Mouse (Mus musculus): Measurements from ENCODE around the gene Kdm4d.
"Not testable (repeated sequence)": the region's sequence is repeated elsewhere in the genome, so short reads cannot be mapped to it uniquely, and the experiment has no call there.

Gene Kdm4d

GRCm38 (mm10) chr9:14500023-14500915 lies at the start of gene Kdm4d, which contains the start of gene Cwc15:
TSS of gene Kdm4d (minus strand) at chr9:14500482.
TSS of gene Cwc15 (plus strand) at chr9:14500617.
- peak; percentile 100 for DNase-seq (ENCODE audit: extremely low read depth, low read depth)

GRCm38 (mm10) chr9:14548366-14548761 lies 48.1 kb upstream of the Kdm4d start:
- DNase-seq (ENCODE audit: extremely low read depth, low read depth), result no peak

DNA sequence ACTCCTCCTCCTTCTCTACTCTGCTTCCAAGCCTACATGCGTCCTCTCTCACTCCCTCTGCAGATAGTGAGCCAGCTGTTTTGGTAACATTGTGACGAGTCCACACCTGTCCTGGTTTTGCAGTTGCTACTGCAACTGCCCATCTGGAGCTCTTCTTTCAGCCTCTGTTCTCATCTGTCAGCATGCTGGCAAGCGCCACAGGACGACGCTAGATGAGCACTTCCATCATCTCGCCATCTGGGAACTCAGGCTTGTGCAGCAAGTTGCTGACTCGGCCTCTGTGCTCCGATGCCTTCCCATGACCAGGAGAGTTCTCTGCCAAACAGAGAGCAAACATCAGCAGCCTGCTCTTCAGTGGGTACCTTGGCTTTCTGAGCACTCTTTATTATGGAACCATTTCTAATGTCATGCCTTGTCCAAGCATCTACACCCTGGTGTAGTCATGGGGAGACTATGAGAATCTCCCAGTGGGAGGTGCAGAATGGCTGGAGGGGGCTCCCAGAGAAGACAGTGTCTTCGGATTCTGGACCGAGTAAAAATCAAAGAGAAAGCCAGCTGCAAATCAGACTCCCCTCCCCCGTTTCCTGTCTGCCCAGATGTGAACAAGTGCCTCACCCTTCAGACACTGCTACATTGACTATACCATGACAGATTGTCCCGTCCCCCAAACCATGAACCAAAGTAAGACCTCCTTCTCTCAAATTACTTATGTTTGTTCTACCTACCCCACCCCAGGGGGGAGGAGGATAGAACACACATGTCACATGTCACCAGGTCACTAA lies 47.5 kb upstream of the Kdm4d start:
- no peak for DNase-seq (ENCODE audit: extremely low read depth, low read depth)

DNA sequence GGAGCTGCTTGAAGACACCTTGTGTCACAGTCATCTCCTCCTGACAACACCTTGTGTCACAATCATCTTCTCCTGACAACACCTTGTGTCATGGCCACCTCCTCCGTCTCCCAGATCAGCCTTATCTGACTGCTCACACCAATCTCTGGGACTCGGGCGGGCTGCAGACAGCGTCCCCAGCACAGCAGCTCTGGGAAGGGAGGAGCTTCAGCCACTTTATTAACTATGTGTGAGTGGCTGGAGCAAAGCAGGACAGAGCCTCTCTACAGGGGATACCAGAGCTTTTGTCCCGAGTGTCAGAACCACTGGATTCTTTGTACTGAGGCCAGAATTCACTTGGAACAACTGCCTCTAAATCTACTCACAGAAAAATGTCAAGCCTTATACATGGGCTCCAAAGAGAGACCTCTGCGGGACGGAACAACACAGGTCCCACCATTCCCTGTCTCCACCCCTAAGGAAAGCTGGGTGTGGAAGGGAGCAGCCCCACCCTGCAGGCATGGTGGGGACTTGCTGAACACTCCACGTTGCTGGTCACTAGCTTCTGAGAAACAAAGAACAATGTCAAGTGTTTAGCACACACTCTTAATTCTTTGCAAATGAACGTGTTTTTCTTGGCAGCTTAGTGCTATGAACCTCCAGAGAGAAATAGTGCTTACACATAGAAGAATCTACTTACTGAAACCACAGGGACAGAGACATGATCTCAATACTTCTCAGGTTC lies 43.9 kb upstream of the Kdm4d start:
- no peak for DNase-seq (ENCODE audit: extremely low read depth, low read depth)

- no peak for DNase-seq (ENCODE audit: extremely low read depth, low read depth)
These were observed 34.7 kb upstream of the Kdm4d start for GRCm38 (mm10) chr9:14534833-14535456.

- DNase-seq (ENCODE audit: extremely low read depth, low read depth), result no peak
These were observed 33.4 kb upstream of the Kdm4d start for GRCm38 (mm10) chr9:14533659-14534058.

GRCm38 (mm10) chr9:14532283-14532682 lies 32.0 kb upstream of the Kdm4d start:
- DNase-seq (ENCODE audit: extremely low read depth, low read depth), result no peak

DNA sequence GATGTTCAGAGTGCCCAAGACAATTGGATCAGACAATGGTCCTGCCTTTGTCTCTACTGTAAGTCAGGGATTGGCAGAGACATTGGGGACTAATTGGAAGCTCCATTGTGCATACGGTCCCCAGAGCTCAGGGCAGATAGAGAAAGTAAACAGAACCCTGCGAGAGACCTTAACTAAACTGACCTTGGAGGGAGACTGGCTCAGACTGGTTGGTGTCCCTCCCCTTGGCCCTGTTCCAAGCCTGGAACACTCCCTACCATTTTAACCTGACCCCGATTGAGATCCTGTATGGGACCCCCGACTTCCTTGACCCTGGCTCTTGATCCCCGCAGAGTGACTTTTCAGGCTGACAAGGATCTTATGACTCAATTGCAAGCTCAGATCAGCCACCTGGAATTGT lies 29.7 kb upstream of the Kdm4d start:
- no peak for DNase-seq (ENCODE audit: extremely low read depth, low read depth)

GRCm38 (mm10) chr9:14523408-14524043 lies 23.2 kb upstream of the Kdm4d start:
- DNase-seq (ENCODE audit: extremely low read depth, low read depth), result peak; percentile 52

DNA sequence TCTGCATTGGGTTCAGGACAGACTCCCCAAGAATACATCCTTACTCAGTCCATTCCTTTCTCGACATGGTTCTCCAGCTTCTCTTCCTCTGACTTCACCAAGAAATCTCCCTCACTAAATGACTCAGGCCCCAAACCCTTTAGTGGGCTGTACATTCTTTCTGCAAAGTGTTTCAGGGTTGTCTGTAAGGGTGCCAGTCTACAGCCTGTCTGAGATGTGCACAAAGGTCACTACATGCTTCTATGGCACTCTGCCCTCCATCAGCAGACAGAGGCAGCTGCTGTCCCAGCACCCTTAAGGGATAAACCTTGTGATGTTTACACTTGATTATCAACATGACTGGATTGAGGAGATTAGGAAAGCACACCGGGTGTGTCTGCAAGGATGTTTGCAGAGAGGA lies 21.4 kb upstream of the Kdm4d start:
- no peak for DNase-seq (ENCODE audit: extremely low read depth, low read depth)

- no peak for DNase-seq (ENCODE audit: extremely low read depth, low read depth)
These were observed 20.8 kb upstream of the Kdm4d start for GRCm38 (mm10) chr9:14520971-14521670.

DNA sequence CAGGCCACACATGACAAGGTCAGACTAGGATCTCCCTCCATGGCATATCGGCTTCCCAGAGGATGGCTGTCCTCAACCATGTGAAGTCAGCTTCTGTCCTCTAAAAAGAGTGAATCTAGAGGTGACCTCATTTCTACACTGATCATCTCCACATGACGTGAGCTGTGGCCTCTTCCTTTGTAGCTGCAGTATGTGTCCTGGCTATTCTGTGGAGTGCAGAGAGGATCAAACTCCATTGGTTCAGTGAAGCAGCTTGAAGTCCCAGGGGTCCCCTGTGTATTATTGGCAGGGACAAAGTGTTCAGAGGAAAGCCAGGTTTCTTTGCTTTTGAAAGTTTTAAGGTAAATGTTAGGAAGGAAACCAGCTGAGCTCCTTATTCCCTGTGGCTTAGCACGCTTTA lies 17.8 kb upstream of the Kdm4d start:
- no peak for DNase-seq (ENCODE audit: extremely low read depth, low read depth)

DNA sequence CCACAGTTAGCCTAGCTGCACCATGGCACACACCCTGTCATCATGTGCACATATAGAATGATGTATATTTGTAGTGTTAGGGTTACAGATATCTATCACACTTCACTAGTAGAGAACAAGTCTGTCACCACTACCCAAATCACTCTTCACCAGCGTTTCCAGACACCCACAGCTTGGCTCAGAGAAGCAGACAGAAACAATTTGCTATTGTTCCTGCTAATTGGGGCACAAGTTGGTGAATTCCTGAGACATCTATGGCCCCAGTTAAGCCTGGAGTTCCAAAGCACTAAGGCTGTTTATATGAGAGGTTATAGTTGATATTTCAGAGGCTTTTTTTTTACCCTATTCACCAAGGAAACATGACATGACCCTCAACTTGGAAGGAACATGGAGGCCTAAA lies 17.0 kb upstream of the Kdm4d start:
- no peak for DNase-seq (ENCODE audit: extremely low read depth, low read depth)

- no peak for DNase-seq (ENCODE audit: extremely low read depth, low read depth)
These were observed 12.6 kb upstream of the Kdm4d start for GRCm38 (mm10) chr9:14512633-14513445.

- DNase-seq (ENCODE audit: extremely low read depth, low read depth), result peak; percentile 52
These were observed 688 bp upstream of the Kdm4d start for GRCm38 (mm10) chr9:14500916-14501424.

- no peak for DNase-seq (ENCODE audit: extremely low read depth, low read depth)
These were observed 1.2 kb downstream of the Kdm4d start for GRCm38 (mm10) chr9:14498896-14499705.

DNA sequence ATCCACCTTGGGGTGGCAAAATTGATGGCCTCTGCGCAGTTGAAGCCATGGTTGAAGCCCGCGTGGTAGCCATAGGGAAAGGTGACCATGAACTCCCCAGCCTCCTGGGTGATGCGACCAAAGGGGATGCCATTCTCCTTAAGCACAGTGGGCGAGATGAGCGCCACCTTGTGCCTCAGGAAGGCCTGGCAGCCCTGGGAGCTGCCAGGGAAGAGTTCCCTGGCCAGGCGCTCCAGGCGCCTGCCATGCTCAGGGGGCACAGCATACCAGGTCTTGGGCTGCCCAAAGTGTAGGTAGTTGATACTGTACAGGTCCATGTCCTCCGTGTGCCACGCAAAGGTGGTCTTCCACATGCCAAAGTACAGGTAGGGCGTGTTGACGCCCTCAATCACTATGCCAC lies 36.6 kb downstream of the Kdm4d start:
- not testable (repeated sequence) for DNase-seq (ENCODE audit: extremely low read depth, low read depth)

- DNase-seq (ENCODE audit: extremely low read depth, low read depth), result not testable (repeated sequence)
These were observed 37.7 kb downstream of the Kdm4d start for GRCm38 (mm10) chr9:14462536-14462935.
